Mouse (Mus musculus): ENCODE data around the gene Zdhhc20.
A peak's percentile ranks its signal among the peaks of the same experiment; 100 is the strongest.

GRCm38 (mm10) chr14:57908431-57908830 lies 18.4 kb upstream of the Zdhhc20 start:
- peak; percentile 13; the same call in 1 of the 2 replicates for TF ChIP-seq POLR2A (IDR thresholded peaks at IDR 0.05; ENCODE audit: low read depth, low read length)
- no peak for TF ChIP-seq CTCF (IDR thresholded peaks at IDR 0.05; ENCODE audit: extremely low read depth, insufficient read depth, insufficient read length, insufficient replicate concordance)
